Mouse (Mus musculus) megakaryocyte, embryonic 14.5 days (primary cell): ENCODE data around the gene Xylt1.

ENCODE experiments used
- FLI1 ChIP-seq: IDR thresholded peaks from 2 replicates; pipeline ENCODE4 v1.6.1; 2012; ENCODE audit warnings: low read length, inconsistent platforms, mixed read lengths
- GATA1 ChIP-seq: IDR thresholded peaks from 3 replicates; pipeline ENCODE4 v1.6.1; 2012; ENCODE audit warnings: mixed read lengths, low read length, inconsistent platforms, borderline replicate concordance

- TF ChIP-seq GATA1 (no peak), FLI1 (no peak)
Measured at GRCm38 (mm10) chr7:117333936-117334335, 46.8 kb upstream of the Xylt1 start.
